Mouse (Mus musculus) hindbrain, embryonic 14.5 days (tissue): ENCODE data around the gene Gas7. TPM values are rescaled to one million over a fixed set of nuclear protein-coding genes. Genes with fewer than 3 reads are reported as not detected.

ENCODE experiments used
- ATAC-seq: fragments of 200-750 bp; cut with Nextera tagmentation; 2 replicates; pipeline ENCODE4 v1.8.0; 2017; ENCODE audit warnings: moderate number of reproducible peaks, mild to moderate bottlenecking, moderate TSS enrichment, moderate library complexity; ENCODE audit not compliant: low FRiP score
- DNase-seq: peaks from one replicate; pipeline ENCODE4 v3.0.0-alpha.2; 2015; ENCODE audit warnings: low spot score
- H3K27ac ChIP-seq: fragments of 300-500 bp; sonication (generic); 2 replicates; pipeline ENCODE4 v1.5.1; 2014; ENCODE audit warnings: mild to moderate bottlenecking, moderate library complexity
- H3K27me3 ChIP-seq: fragments of 300-500 bp; sonication (generic); 2 replicates; pipeline ENCODE4 v1.6.1; 2014; ENCODE audit warnings: mild to moderate bottlenecking, low read length, mixed read lengths; ENCODE audit not compliant: control insufficient read depth, insufficient read depth
- H3K36me3 ChIP-seq: fragments of 300-500 bp; sonication (generic); replicated peaks from 2 replicates; pipeline ENCODE4 v1.6.1; 2014; ENCODE audit not compliant: control insufficient read depth, insufficient read depth
- H3K4me1 ChIP-seq: fragments of 300-500 bp; sonication (generic); replicated peaks from 2 replicates; pipeline ENCODE4 v1.6.1; 2014; ENCODE audit warnings: antibody characterized with exemption, low read length, mixed read lengths; ENCODE audit not compliant: control insufficient read depth, insufficient read depth
- H3K4me2 ChIP-seq: fragments of 300-500 bp; sonication (generic); replicated peaks from 2 replicates; pipeline ENCODE4 v1.6.1; 2014; ENCODE audit warnings: mild to moderate bottlenecking, moderate library complexity
- H3K4me3 ChIP-seq: fragments of 300-500 bp; sonication (generic); replicated peaks from 2 replicates; pipeline ENCODE4 v1.5.1; 2014; ENCODE audit warnings: mild to moderate bottlenecking, low read length
- H3K9ac ChIP-seq: fragments of 300-500 bp; sonication (generic); 2 replicates; pipeline ENCODE4 v1.6.1; 2014
- H3K9me3 ChIP-seq: fragments of 300-500 bp; sonication (generic); 2 replicates; pipeline ENCODE4 v1.6.1; 2016; ENCODE audit warnings: low read length; ENCODE audit not compliant: control insufficient read depth
- WGBS: fragments of 180-500 bp; shearing (Covaris S2); extraction: QIAGEN DNeasy Blood & Tissue Kit; methylation state at CpG from one replicate; pipeline ENCODE4 v1.1.7; 2014; 5-methylcytosine and 5-hydroxymethylcytosine counted together
- polyA plus RNA-seq: library from polyadenylated mRNA; unstranded; fragments of >200 nt; fragmentation: Nextera tagmentation; extraction: Ambion mirVana; gene quantifications from 2 replicates; pipeline ENCODE4 v1.2.1, GENCODE M21; 2014

Gas7 gene
- polyA plus RNA-seq, 1 experiment from 2014 or later: 19.4 TPM

- no peaks in the 10 kb centered on the region for H3K27me3 ChIP-seq
- no peaks in the 10 kb centered on the region for H3K36me3 ChIP-seq
- no peak overlapping the region for H3K4me2 ChIP-seq
- peak overlapping the region; percentile 40 for H3K9ac ChIP-seq
- DNase-seq (peak; percentile 46), ATAC-seq (peak; percentile 78; the same call in 1 of the 2 replicates)
- H3K27ac ChIP-seq: peak overlapping the region; percentile 64
- no peaks in the 10 kb centered on the region for H3K9me3 ChIP-seq
- H3K4me3 ChIP-seq: no peak overlapping the region
- 23% methylated on average over 12 of the region's 12 CpGs for WGBS
- H3K4me1 ChIP-seq: peaks cover 12% of the 10 kb centered on the region
Measured at GRCm38 (mm10) chr11:67602711-67603369, 147.6 kb downstream of the Gas7 start.

GRCm38 (mm10) chr11:67604481-67604880 lies 149.2 kb downstream of the Gas7 start:
- no peaks in the 10 kb centered on the region for H3K9me3 ChIP-seq

GRCm38 (mm10) chr11:67608114-67608683 lies 153.0 kb downstream of the Gas7 start:
- Histone ChIP-seq H3K36me3 (no peaks in the 10 kb centered on the region), H3K4me1 (peaks cover 2% of the 10 kb centered on the region), H3K4me3 (no peak overlapping the region), H3K9ac (no peak overlapping the region), H3K4me2 (no peak overlapping the region), H3K27ac (no peak overlapping the region), H3K27me3 (no peaks in the 10 kb centered on the region), H3K9me3 (no peaks in the 10 kb centered on the region)
- DNase-seq (no peak), ATAC-seq (no peak)
- WGBS: 72% methylated on average over 10 of the region's 10 CpGs

More at GRCm38 (mm10) chr11:67604481-67604880, 149.2 kb downstream of the Gas7 start:
- H3K9ac ChIP-seq: no peak overlapping the region
- peaks cover 12% of the 10 kb centered on the region for H3K4me1 ChIP-seq
- WGBS: 80% methylated on average over 2 of the region's 2 CpGs
- H3K27ac ChIP-seq: no peak overlapping the region
- H3K36me3 ChIP-seq: no peaks in the 10 kb centered on the region
- H3K4me3 ChIP-seq: no peak overlapping the region
- DNase-seq (no peak), ATAC-seq (no peak)
- H3K4me2 ChIP-seq: no peak overlapping the region
- H3K27me3 ChIP-seq: no peaks in the 10 kb centered on the region

- Histone ChIP-seq H3K9me3 (no peaks in the 10 kb centered on the region), H3K27ac (peak overlapping the region; percentile 15; the same call in 1 of the 2 replicates), H3K27me3 (no peaks in the 10 kb centered on the region), H3K4me1 (no peaks in the 10 kb centered on the region), H3K4me3 (no peak overlapping the region), H3K9ac (no peak overlapping the region), H3K4me2 (no peak overlapping the region), H3K36me3 (no peaks in the 10 kb centered on the region)
- ATAC-seq (no peak), DNase-seq (no peak)
- WGBS: 70% methylated on average over 9 of the region's 9 CpGs
Measured at GRCm38 (mm10) chr11:67612158-67612839, 157.1 kb downstream of the Gas7 start.

GRCm38 (mm10) chr11:67616557-67617239 lies 161.5 kb downstream of the Gas7 start:
- H3K4me1 ChIP-seq: no peaks in the 10 kb centered on the region
- H3K27ac ChIP-seq: no peak overlapping the region
- no peak overlapping the region for H3K9ac ChIP-seq
- no peaks in the 10 kb centered on the region for H3K36me3 ChIP-seq
- DNase-seq: no peak
- H3K4me2 ChIP-seq: no peak overlapping the region
- WGBS: 85% methylated on average over 13 of the region's 13 CpGs
- no peaks in the 10 kb centered on the region for H3K27me3 ChIP-seq
- no peak for ATAC-seq
- H3K9me3 ChIP-seq: no peaks in the 10 kb centered on the region
- H3K4me3 ChIP-seq: no peak overlapping the region

- DNase-seq (no peak), ATAC-seq (no peak)
- no peaks in the 10 kb centered on the region for H3K4me1 ChIP-seq
- no peaks in the 10 kb centered on the region for H3K9me3 ChIP-seq
- H3K36me3 ChIP-seq: no peaks in the 10 kb centered on the region
- H3K9ac ChIP-seq: no peak overlapping the region
- no peak overlapping the region for H3K27ac ChIP-seq
- no peaks in the 10 kb centered on the region for H3K27me3 ChIP-seq
- H3K4me3 ChIP-seq: no peak overlapping the region
- H3K4me2 ChIP-seq: no peak overlapping the region
- 80% methylated on average over 7 of the region's 7 CpGs for WGBS
Measured at GRCm38 (mm10) chr11:67622340-67622739, 167.1 kb downstream of the Gas7 start.

- WGBS: 93% methylated on average over 7 of the region's 7 CpGs
- DNase-seq (no peak), ATAC-seq (no peak)
- no peak overlapping the region for H3K9ac ChIP-seq
- H3K4me3 ChIP-seq: no peak overlapping the region
- H3K27ac ChIP-seq: no peak overlapping the region
- H3K36me3 ChIP-seq: no peaks in the 10 kb centered on the region
- no peaks in the 10 kb centered on the region for H3K27me3 ChIP-seq
- no peak overlapping the region for H3K4me2 ChIP-seq
- H3K9me3 ChIP-seq: no peaks in the 10 kb centered on the region
- H3K4me1 ChIP-seq: no peaks in the 10 kb centered on the region
Measured at GRCm38 (mm10) chr11:67627179-67627578, 171.9 kb downstream of the Gas7 start.

GRCm38 (mm10) chr11:67628522-67628921 lies 173.3 kb downstream of the Gas7 start:
- H3K4me3 ChIP-seq: no peak overlapping the region
- H3K4me1 ChIP-seq: no peaks in the 10 kb centered on the region

GRCm38 (mm10) chr11:67632906-67633305 lies 177.7 kb downstream of the Gas7 start:
- WGBS: 81% methylated on average over 8 of the region's 8 CpGs
- Histone ChIP-seq H3K27me3 (no peaks in the 10 kb centered on the region), H3K4me2 (no peak overlapping the region), H3K9ac (no peak overlapping the region), H3K36me3 (no peaks in the 10 kb centered on the region), H3K9me3 (no peaks in the 10 kb centered on the region), H3K4me3 (no peak overlapping the region), H3K27ac (no peak overlapping the region), H3K4me1 (no peaks in the 10 kb centered on the region)
- DNase-seq: no peak
- no peak for ATAC-seq

More at GRCm38 (mm10) chr11:67628522-67628921, 173.3 kb downstream of the Gas7 start:
- 88% methylated on average over 2 of the region's 2 CpGs for WGBS
- ATAC-seq (no peak), DNase-seq (no peak)
- no peaks in the 10 kb centered on the region for H3K9me3 ChIP-seq
- H3K36me3 ChIP-seq: no peaks in the 10 kb centered on the region
- H3K27me3 ChIP-seq: no peaks in the 10 kb centered on the region
- no peak overlapping the region for H3K9ac ChIP-seq
- no peak overlapping the region for H3K27ac ChIP-seq
- H3K4me2 ChIP-seq: no peak overlapping the region
